Mouse (Mus musculus) cerebellum, adult 2 months (tissue): Measurements from ENCODE around the gene Bcl7c. TPM values are rescaled to one million over a fixed set of nuclear protein-coding genes. Genes with fewer than 3 reads are reported as not detected.
"Not testable (repeated sequence)": the region's sequence is repeated elsewhere in the genome, so short reads cannot be mapped to it uniquely, and the experiment has no call there.

Experiments used
- DNase-seq, 2 experiments: peaks; one replicate each; pipeline ENCODE4 v3.0.0; 2021
- H3K27ac ChIP-seq: fragments of 200-500 bp; 2 replicates; pipeline ENCODE4 v1.5.1; 2012; ENCODE audit warnings: low read length, control low read depth, inconsistent platforms; ENCODE audit not compliant: insufficient read depth
- H3K27me3 ChIP-seq: fragments of 200-500 bp; 2 replicates; pipeline ENCODE4 v1.6.1; 2012; ENCODE audit warnings: inconsistent platforms, mild to moderate bottlenecking, low read length, moderate library complexity; ENCODE audit not compliant: control insufficient read depth, insufficient read depth
- H3K4me1 ChIP-seq: fragments of 200-500 bp; 2 replicates; pipeline ENCODE4 v1.6.1; 2011; ENCODE audit warnings: low read length; ENCODE audit not compliant: control insufficient read depth, insufficient read depth
- H3K4me3 ChIP-seq: fragments of 200-500 bp; replicated peaks from 2 replicates; pipeline ENCODE3; 2011; ENCODE audit warnings: mild to moderate bottlenecking, low read depth, low read length, control low read depth; ENCODE audit not compliant: insufficient read depth
- CTCF ChIP-seq: fragments of 200-500 bp; IDR thresholded peaks from 2 replicates; pipeline ENCODE4 v1.5.1; 2011; ENCODE audit warnings: low read depth, mild to moderate bottlenecking, control low read depth, low read length, moderate library complexity, borderline replicate concordance; ENCODE audit not compliant: insufficient read depth
- POLR2A ChIP-seq: fragments of 200-500 bp; IDR thresholded peaks from 2 replicates; pipeline ENCODE4 v1.6.1; 2011; ENCODE audit warnings: low read length, control low read depth, borderline replicate concordance; ENCODE audit not compliant: insufficient read depth
- WGBS: fragments of 180-500 bp; shearing (Covaris S2); methylation state at CpG from one replicate; pipeline ENCODE4 v1.1.7; 2018; 5-methylcytosine and 5-hydroxymethylcytosine counted together
- polyA plus RNA-seq: library from polyadenylated mRNA; depleted of rRNA; stranded (reverse); fragments of >200 nt; gene quantifications from 2 replicates; pipeline ENCODE4 v1.2.3, GENCODE M21; 2012

Bcl7c gene
- polyA plus RNA-seq, 1 experiment, result 33.3 TPM

GRCm38 (mm10) chr7:127704598-127704997 is 4.1 kb downstream of the Bcl7c start:
- Histone ChIP-seq H3K27me3 (no peaks in the 10 kb centered on the region), H3K4me3 (no peak overlapping the region), H3K27ac (peak overlapping the region; percentile 55; the same call in 1 of the 2 replicates), H3K4me1 (peaks cover 43% of the 10 kb centered on the region)
- no peak for TF ChIP-seq POLR2A
- TF ChIP-seq CTCF, result no peak
- no peak for DNase-seq
- WGBS, result 60% methylated on average over 6 of the region's 6 CpGs

DNA sequence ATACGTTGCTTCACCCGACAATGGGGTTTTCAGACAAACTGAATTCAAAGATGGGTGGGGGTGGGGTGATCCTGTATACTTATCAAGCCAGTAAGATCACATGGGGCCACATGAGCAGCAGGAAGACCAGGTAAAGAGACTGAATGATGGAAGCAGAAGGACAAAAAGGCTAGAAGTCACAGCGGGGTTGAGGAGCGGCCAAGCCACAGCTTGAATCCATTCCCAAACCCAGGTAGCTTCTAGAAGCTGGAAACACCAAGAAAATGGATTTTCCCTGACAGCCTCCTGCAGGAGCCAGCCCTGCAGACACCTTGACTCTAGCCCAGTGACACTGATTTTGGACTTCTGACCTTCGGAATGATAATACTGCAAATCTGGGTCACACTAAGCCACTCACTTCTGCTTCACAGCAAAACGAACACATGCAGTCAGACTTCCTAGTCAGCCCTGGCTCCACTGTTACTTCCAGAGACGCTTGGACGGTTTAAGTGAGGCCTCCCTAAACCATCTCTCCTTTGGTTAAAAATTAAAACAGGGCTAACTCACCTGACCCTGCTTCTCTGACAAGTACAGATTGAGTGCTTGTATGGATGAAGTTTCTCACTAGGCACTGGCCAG is 5.1 kb downstream of the Bcl7c start:
- TF ChIP-seq CTCF, result no peak
- TF ChIP-seq POLR2A, result no peak
- H3K4me1 ChIP-seq, result peaks cover 45% of the 10 kb centered on the region

GRCm38 (mm10) chr7:127700712-127701331 is 7.9 kb downstream of the Bcl7c start:
- no peak for TF ChIP-seq POLR2A
- TF ChIP-seq CTCF, result no peak
- 88% methylated on average over 3 of the region's 3 CpGs for WGBS

More for the DNA sequence above, 5.1 kb downstream of the Bcl7c start:
- 24% methylated on average over 8 of the region's 8 CpGs for WGBS
- peak; percentile 47 to 52 for DNase-seq
- Histone ChIP-seq H3K27ac (peak overlapping the region; percentile 72), H3K27me3 (no peaks in the 10 kb centered on the region), H3K4me3 (no peak overlapping the region)

GRCm38 (mm10) chr7:127698986-127699385 is 9.7 kb downstream of the Bcl7c start:
- 45% methylated on average over 6 of the region's 6 CpGs for WGBS
- Histone ChIP-seq H3K4me1 (peaks cover 16% of the 10 kb centered on the region), H3K4me3 (no peak overlapping the region), H3K27ac (peak overlapping the region; percentile 76), H3K27me3 (no peaks in the 10 kb centered on the region)
- peak; percentile 48 to 72 for DNase-seq
- TF ChIP-seq CTCF (no peak), POLR2A (no peak)

More at GRCm38 (mm10) chr7:127700712-127701331, 7.9 kb downstream of the Bcl7c start:
- DNase-seq, result no peak
- Histone ChIP-seq H3K4me3 (no peak overlapping the region), H3K4me1 (peaks cover 30% of the 10 kb centered on the region), H3K27ac (no peak overlapping the region), H3K27me3 (no peaks in the 10 kb centered on the region)

DNA sequence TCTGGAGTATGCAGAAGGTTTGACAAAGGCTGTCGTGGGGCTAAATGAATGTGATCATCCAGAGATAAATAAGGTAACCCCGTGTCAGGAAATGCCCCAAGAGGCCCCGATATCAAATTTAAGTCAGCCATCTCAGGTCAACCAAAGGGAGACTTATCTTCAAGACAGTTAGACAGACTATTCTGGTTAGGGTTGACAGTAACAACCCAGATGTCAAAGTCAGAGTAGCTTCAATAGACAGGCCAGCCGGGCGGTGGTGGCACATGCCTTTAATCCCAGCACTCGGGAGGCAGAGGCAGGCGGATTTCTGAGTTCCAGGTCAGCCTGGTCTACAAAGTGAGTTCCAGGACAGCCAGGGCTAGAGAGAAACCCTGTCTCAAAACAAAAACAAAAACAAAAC is 15.0 kb downstream of the Bcl7c start:
- not testable (repeated sequence) for H3K27ac ChIP-seq, H3K4me1 ChIP-seq, DNase-seq, H3K27me3 ChIP-seq, H3K4me3 ChIP-seq
- 94% methylated on average over 7 of the region's 7 CpGs for WGBS

GRCm38 (mm10) chr7:127693290-127693689 is 15.4 kb downstream of the Bcl7c start:
- no peaks in the 10 kb centered on the region for H3K27me3 ChIP-seq
- H3K4me3 ChIP-seq, result no peak overlapping the region
- H3K27ac ChIP-seq, result no peak overlapping the region
- WGBS, result 93% methylated on average over 8 of the region's 8 CpGs
- no peak for DNase-seq
- TF ChIP-seq POLR2A, result no peak
- no peak for TF ChIP-seq CTCF
- H3K4me1 ChIP-seq, result peaks cover 7% of the 10 kb centered on the region

- peak; percentile 79 to 82 for DNase-seq
- Histone ChIP-seq H3K4me1 (peaks cover 7% of the 10 kb centered on the region), H3K27ac (peak overlapping the region; percentile 6; the same call in 1 of the 2 replicates), H3K4me3 (peak overlapping the region; percentile 34), H3K27me3 (no peaks in the 10 kb centered on the region)
- 7% methylated on average over 15 of the region's 15 CpGs for WGBS
- TF ChIP-seq CTCF, result no peak
- TF ChIP-seq POLR2A, result no peak
Observed at GRCm38 (mm10) chr7:127691221-127691989, 17.3 kb downstream of the Bcl7c start.
